Comparison of ENCODE assay signal across 10 mouse cellular contexts in genomic region chr7:34752151-34752762, GRCm38 (mm10).
DNase-seq lines count a peak whose midpoint lies in the region; ATAC-seq and TF ChIP-seq lines count a peak whose summit lies in the region.
"Had no signal": no experiment of that assay in that cellular context is flagged by ENCODE, and none has a peak within 500 bp of the region (broad histone marks: within the 10 kb centered on the region; RNA-seq: fewer than 3 reads in every experiment).

No protein-coding gene starts in this region.

- no peak overlapping the region for H3K4me3 ChIP-seq in forebrain, embryonic 10.5 days
- H3K4me3 ChIP-seq in forebrain, embryonic 14.5 days (ENCODE audit: low read depth, low read length) = no peak overlapping the region
- no peak overlapping the region for H3K4me3 ChIP-seq in ES-Bruce4 (ENCODE audit: low read depth, low read length)
- H3K4me3 ChIP-seq in limb, embryonic 11.5 days (ENCODE audit: low read depth, low read length) = no peak overlapping the region
- H3K4me3 ChIP-seq: embryonic facial prominence, embryonic 12.5 days had no signal

- no peak for DNase-seq in forebrain, embryonic 10.5 days (ENCODE audit: extremely low spot score, low spot score)
- no peak for DNase-seq in forebrain, embryonic 14.5 days (ENCODE audit: low spot score)
- DNase-seq in heart, postnatal 36 days = peak; percentile 15 to 37
- DNase-seq in limb, embryonic 11.5 days (ENCODE audit: low spot score) = peak; percentile 62
- no peak for DNase-seq in right cerebral cortex, postnatal 14 days
- DNase-seq in thymus, postnatal 14 days = no peak
- no peak for DNase-seq in right cerebral cortex, postnatal 10 days (ENCODE audit: low spot score in 2 of 2)
- DNase-seq: thymus, postnatal 36 days had no signal

- no peak overlapping the region for H3K9ac ChIP-seq in forebrain, embryonic 14.5 days (ENCODE audit: low read length)
- no peak overlapping the region for H3K9ac ChIP-seq in ES-Bruce4 (ENCODE audit: low read depth, poor library complexity, severe bottlenecking)
- H3K9ac ChIP-seq in limb, embryonic 11.5 days (ENCODE audit: low read length) = no peak overlapping the region
- H3K9ac ChIP-seq: embryonic facial prominence, embryonic 12.5 days had no signal

- TF ChIP-seq EP300 in ES-Bruce4 (IDR thresholded peaks at IDR 0.05; ENCODE audit: insufficient read depth, low read depth, low read length) = peak; percentile 83

- 51% methylated on average over 10 of the region's 10 CpGs for WGBS in forebrain, embryonic 10.5 days
- WGBS in forebrain, embryonic 14.5 days = 61% methylated on average over 10 of the region's 10 CpGs
- WGBS in limb, embryonic 11.5 days = 26% methylated on average over 10 of the region's 10 CpGs

- intact Hi-C loops in heart, postnatal 36 days (cut with DNase I) = no loop called here

- peaks cover 3% of the 10 kb centered on the region; the same call in 1 of the 2 replicates for H3K9me3 ChIP-seq in forebrain, embryonic 10.5 days
- H3K9me3 ChIP-seq in forebrain, embryonic 14.5 days (replicated peaks; ENCODE audit: control insufficient read depth, low read length) = no peaks in the 10 kb centered on the region
- H3K9me3 ChIP-seq in ES-Bruce4 (replicated peaks; ENCODE audit: control insufficient read depth, insufficient read depth, low read length, poor library complexity, severe bottlenecking) = no peaks in the 10 kb centered on the region
- no peaks in the 10 kb centered on the region; the same call in 1 of the 2 replicates for H3K9me3 ChIP-seq in limb, embryonic 11.5 days (ENCODE audit: control insufficient read depth, low read length)

- TF ChIP-seq CTCF in ES-Bruce4 (IDR thresholded peaks at IDR 0.05; ENCODE audit: low read depth, low read length) = no peak

- H3K4me2 ChIP-seq in forebrain, embryonic 14.5 days (ENCODE audit: low read length) = no peak overlapping the region
- H3K4me2 ChIP-seq in limb, embryonic 11.5 days (ENCODE audit: low read depth, severe bottlenecking) = no peak overlapping the region
- H3K4me2 ChIP-seq: embryonic facial prominence, embryonic 12.5 days had no signal

- peak overlapping the region; percentile 73 for H3K27ac ChIP-seq in forebrain, embryonic 10.5 days
- no peak overlapping the region for H3K27ac ChIP-seq in forebrain, embryonic 14.5 days (ENCODE audit: low read depth, low read length)
- no peak overlapping the region for H3K27ac ChIP-seq in ES-Bruce4 (ENCODE audit: insufficient read depth, low read length)
- H3K27ac ChIP-seq in limb, embryonic 11.5 days (replicated peaks; ENCODE audit: low read depth, low read length) = no peak overlapping the region
- H3K27ac ChIP-seq: embryonic facial prominence, embryonic 12.5 days had no signal

- no peaks in the 10 kb centered on the region for H3K36me3 ChIP-seq in forebrain, embryonic 10.5 days (replicated peaks)
- no peaks in the 10 kb centered on the region for H3K36me3 ChIP-seq in forebrain, embryonic 14.5 days (ENCODE audit: control insufficient read depth, insufficient read depth, low read length)
- no peaks in the 10 kb centered on the region for H3K36me3 ChIP-seq in ES-Bruce4 (ENCODE audit: control insufficient read depth, insufficient read depth, low read length, poor library complexity, severe bottlenecking)
- no peaks in the 10 kb centered on the region for H3K36me3 ChIP-seq in limb, embryonic 11.5 days (ENCODE audit: control insufficient read depth, insufficient read depth, low read length)
- H3K36me3 ChIP-seq: embryonic facial prominence, embryonic 12.5 days had no signal

- no peak for ATAC-seq in forebrain, embryonic 14.5 days
- 0 out of 2 replicates have a peak, but pooled peaks have one; percentile 61 for ATAC-seq in limb, embryonic 11.5 days (ENCODE audit: insufficient number of reproducible peaks, low FRiP score, low TSS enrichment, low read depth)

- no peak for TF ChIP-seq POLR2A in ES-Bruce4 (IDR thresholded peaks at IDR 0.05; ENCODE audit: insufficient read depth, low read length)

- H3K27me3 ChIP-seq in forebrain, embryonic 10.5 days (ENCODE audit: poor library complexity, severe bottlenecking) = no peaks in the 10 kb centered on the region
- no peaks in the 10 kb centered on the region for H3K27me3 ChIP-seq in forebrain, embryonic 14.5 days (replicated peaks; ENCODE audit: control insufficient read depth, insufficient read depth, low read length)
- no peaks in the 10 kb centered on the region for H3K27me3 ChIP-seq in ES-Bruce4 (ENCODE audit: control insufficient read depth, insufficient read depth, low read length, poor library complexity, severe bottlenecking)
- H3K27me3 ChIP-seq in limb, embryonic 11.5 days (ENCODE audit: control insufficient read depth, insufficient read depth, low read length) = no peaks in the 10 kb centered on the region
- H3K27me3 ChIP-seq: embryonic facial prominence, embryonic 12.5 days had no signal

- peaks cover 50% of the 10 kb centered on the region for H3K4me1 ChIP-seq in forebrain, embryonic 10.5 days
- peaks cover 10% of the 10 kb centered on the region for H3K4me1 ChIP-seq in forebrain, embryonic 14.5 days (ENCODE audit: control insufficient read depth, insufficient read depth, low read length)
- H3K4me1 ChIP-seq in ES-Bruce4 (ENCODE audit: control insufficient read depth, insufficient read depth, low read length) = peaks cover 6% of the 10 kb centered on the region
- H3K4me1 ChIP-seq in limb, embryonic 11.5 days (ENCODE audit: control insufficient read depth, insufficient read depth, low read length) = peaks cover 20% of the 10 kb centered on the region

Comparison
In these comparisons a context has a peak if more than half of its experiments do, and no peak if none do; other contexts are left out.
1. DNase-seq: peak in heart, postnatal 36 days (2 of 2) and limb, embryonic 11.5 days (single experiment); none in forebrain, embryonic 10.5 days (single experiment), forebrain, embryonic 14.5 days (single experiment), right cerebral cortex, postnatal 14 days (single experiment), thymus, postnatal 14 days (single experiment) and right cerebral cortex, postnatal 10 days (0 of 2).